Mouse (Mus musculus) heart, embryonic 12.5 days (tissue): Measurements from ENCODE around the gene Ugt1a6a. TPM values are rescaled to one million over a fixed set of nuclear protein-coding genes. Genes with fewer than 3 reads are reported as not detected.

Experiments
- ATAC-seq: fragments of 200-750 bp; cut with Nextera tagmentation; 2 replicates; pipeline ENCODE4 v1.8.0; 2017; ENCODE audit warnings: moderate TSS enrichment, moderate library complexity; ENCODE audit not compliant: insufficient number of reproducible peaks, low FRiP score
- H3K27ac ChIP-seq: fragments of 300-500 bp; sonication (generic); 2 replicates; pipeline ENCODE4 v1.5.1; 2016; ENCODE audit warnings: mild to moderate bottlenecking, moderate library complexity; ENCODE audit not compliant: poor library complexity, severe bottlenecking
- H3K27me3 ChIP-seq: fragments of 300-500 bp; sonication (generic); replicated peaks from 2 replicates; pipeline ENCODE4 v1.6.1; 2016; ENCODE audit warnings: mild to moderate bottlenecking, moderate library complexity
- H3K36me3 ChIP-seq: fragments of 300-500 bp; sonication (generic); 2 replicates; pipeline ENCODE4 v1.6.1; 2016; ENCODE audit warnings: mild to moderate bottlenecking, moderate library complexity
- H3K4me1 ChIP-seq: fragments of 300-500 bp; sonication (generic); replicated peaks from 2 replicates; pipeline ENCODE4 v1.6.1; 2016; ENCODE audit warnings: mild to moderate bottlenecking
- H3K4me2 ChIP-seq: fragments of 300-500 bp; sonication (generic); 2 replicates; pipeline ENCODE4 v1.6.1; 2016; ENCODE audit warnings: mild to moderate bottlenecking, moderate library complexity
- H3K4me3 ChIP-seq: fragments of 300-500 bp; sonication (generic); 2 replicates; pipeline ENCODE4 v1.5.1; 2016; ENCODE audit warnings: mild to moderate bottlenecking
- H3K9ac ChIP-seq: fragments of 300-500 bp; sonication (generic); 2 replicates; pipeline ENCODE4 v1.6.1; 2016; ENCODE audit warnings: mild to moderate bottlenecking, moderate library complexity
- H3K9me3 ChIP-seq: fragments of 300-500 bp; sonication (generic); replicated peaks from 2 replicates; pipeline ENCODE4 v1.6.1; 2016; ENCODE audit warnings: mild to moderate bottlenecking, moderate library complexity
- WGBS: fragments of 180-500 bp; shearing (Covaris S2); methylation state at CpG from one replicate; pipeline ENCODE4 v1.1.7; 2016; 5-methylcytosine and 5-hydroxymethylcytosine counted together
- polyA plus RNA-seq: library from polyadenylated mRNA; unstranded; fragments of >200 nt; fragmentation: Nextera tagmentation; extraction: Ambion mirVana; gene quantifications from 2 replicates; pipeline ENCODE4 v1.2.1, GENCODE M21; 2016

Gene Ugt1a6a
- polyA plus RNA-seq, 1 experiment from 2014 or later, result not detected

- Histone ChIP-seq H3K4me1 (no peaks in the 10 kb centered on the region), H3K27me3 (no peaks in the 10 kb centered on the region), H3K9me3 (peaks cover 91% of the 10 kb centered on the region), H3K36me3 (no peaks in the 10 kb centered on the region), H3K27ac (no peak overlapping the region), H3K4me3 (no peak overlapping the region), H3K4me2 (no peak overlapping the region), H3K9ac (no peak overlapping the region)
- ATAC-seq, result no peak
- WGBS, result 72% methylated on average over 6 of the region's 6 CpGs
These were observed 104.2 kb downstream of the Ugt1a6a start for GRCm38 (mm10) chr1:88238771-88239170.

DNA sequence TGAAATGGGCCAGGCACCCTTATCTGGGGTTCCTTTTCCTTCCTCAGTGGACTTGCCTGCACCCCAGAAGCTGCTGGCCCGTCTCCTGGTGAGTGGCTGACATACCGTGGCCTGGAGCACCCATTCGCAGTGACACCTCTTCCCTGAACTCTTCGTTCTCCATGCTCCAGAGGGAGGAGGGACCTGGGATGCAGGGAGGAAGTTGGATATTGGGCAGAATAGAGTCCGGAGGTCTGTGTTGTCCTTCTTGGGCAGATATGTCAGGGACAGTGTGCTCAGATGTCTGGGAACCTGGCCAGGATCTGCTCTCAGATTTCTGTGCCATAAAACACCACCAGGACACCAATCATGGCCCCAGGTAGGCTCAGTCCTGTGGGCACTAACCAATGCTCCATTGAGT, 105.5 kb downstream of the Ugt1a6a start:
- Histone ChIP-seq H3K9me3 (peaks cover 90% of the 10 kb centered on the region), H3K4me1 (no peaks in the 10 kb centered on the region), H3K4me2 (no peak overlapping the region), H3K9ac (no peak overlapping the region), H3K27me3 (no peaks in the 10 kb centered on the region), H3K36me3 (no peaks in the 10 kb centered on the region), H3K27ac (no peak overlapping the region), H3K4me3 (no peak overlapping the region)
- 64% methylated on average over 5 of the region's 5 CpGs for WGBS
- ATAC-seq, result 0 out of 2 replicates have a peak, but pooled peaks have one; percentile 0

- H3K4me3 ChIP-seq, result no peak overlapping the region
- H3K4me1 ChIP-seq, result no peaks in the 10 kb centered on the region
- no peaks in the 10 kb centered on the region for H3K36me3 ChIP-seq
- H3K27me3 ChIP-seq, result no peaks in the 10 kb centered on the region
- ATAC-seq, result 0 out of 2 replicates have a peak, but pooled peaks have one; percentile 0
- H3K4me2 ChIP-seq, result no peak overlapping the region
- no peak overlapping the region for H3K27ac ChIP-seq
- H3K9me3 ChIP-seq, result peaks cover 90% of the 10 kb centered on the region
- no peak overlapping the region for H3K9ac ChIP-seq
- whole genome bisulfite sequencing, result 61% methylated on average over 4 of the region's 4 CpGs
These were observed 106.0 kb downstream of the Ugt1a6a start for GRCm38 (mm10) chr1:88240579-88240978.

GRCm38 (mm10) chr1:88243861-88244260, 109.3 kb downstream of the Ugt1a6a start:
- ATAC-seq, result no peak
- Histone ChIP-seq H3K27ac (no peak overlapping the region), H3K4me2 (no peak overlapping the region), H3K9me3 (peaks cover 93% of the 10 kb centered on the region), H3K9ac (no peak overlapping the region), H3K4me1 (no peaks in the 10 kb centered on the region), H3K27me3 (no peaks in the 10 kb centered on the region), H3K36me3 (no peaks in the 10 kb centered on the region), H3K4me3 (no peak overlapping the region)
- 58% methylated on average over 5 of the region's 5 CpGs for WGBS

DNA sequence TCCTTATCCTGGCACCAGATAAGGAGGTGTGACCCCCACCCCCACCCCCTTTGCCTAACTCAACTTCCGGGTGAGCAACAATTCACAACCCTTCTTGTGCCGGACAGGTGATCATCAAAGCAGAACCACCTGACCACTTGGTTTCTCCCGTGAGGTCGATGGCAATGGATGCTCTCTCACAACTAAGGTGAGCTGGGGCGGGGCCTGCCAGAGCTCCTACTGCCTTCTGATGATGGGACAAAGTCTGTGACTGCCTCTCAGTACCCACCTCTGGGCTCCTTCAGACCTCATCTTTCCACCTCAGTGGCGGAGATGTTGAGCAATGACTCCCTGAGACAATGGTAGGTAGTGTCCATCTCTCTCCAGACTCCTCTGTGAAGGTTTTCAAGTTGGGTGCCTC, 111.3 kb downstream of the Ugt1a6a start:
- 73% methylated on average over 6 of the region's 6 CpGs for WGBS
- H3K27ac ChIP-seq, result no peak overlapping the region
- no peak overlapping the region for H3K4me2 ChIP-seq
- no peak overlapping the region for H3K9ac ChIP-seq
- ATAC-seq, result no peak
- no peaks in the 10 kb centered on the region for H3K36me3 ChIP-seq
- H3K4me3 ChIP-seq, result no peak overlapping the region
- peaks cover 93% of the 10 kb centered on the region for H3K9me3 ChIP-seq
- no peaks in the 10 kb centered on the region for H3K4me1 ChIP-seq
- H3K27me3 ChIP-seq, result no peaks in the 10 kb centered on the region

DNA sequence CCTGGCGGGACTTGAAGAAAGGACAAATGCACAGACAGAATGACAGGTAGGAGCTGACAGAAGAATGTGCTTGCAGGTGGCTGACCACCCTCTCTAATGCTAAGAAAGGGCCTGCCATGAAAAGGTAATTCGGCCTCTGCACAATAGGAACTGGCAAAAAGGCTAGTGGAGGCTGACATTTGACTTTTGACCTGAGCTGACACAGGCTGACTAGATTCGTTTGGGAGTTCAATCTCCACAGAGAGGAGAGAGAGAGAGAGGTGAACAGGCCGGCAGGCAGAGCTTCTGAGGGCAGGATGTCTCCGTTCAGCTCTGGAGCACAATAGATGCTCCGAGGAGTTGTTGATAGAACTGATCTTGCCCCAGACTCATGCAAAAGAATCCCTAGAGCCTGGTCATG, 111.8 kb downstream of the Ugt1a6a start:
- Histone ChIP-seq H3K4me2 (no peak overlapping the region), H3K27me3 (no peaks in the 10 kb centered on the region), H3K9me3 (peaks cover 93% of the 10 kb centered on the region), H3K4me3 (no peak overlapping the region), H3K36me3 (no peaks in the 10 kb centered on the region), H3K27ac (no peak overlapping the region), H3K9ac (no peak overlapping the region), H3K4me1 (no peaks in the 10 kb centered on the region)
- 37% methylated on average over 6 of the region's 6 CpGs for whole genome bisulfite sequencing
- ATAC-seq, result no peak

- Histone ChIP-seq H3K4me2 (no peak overlapping the region), H3K4me3 (no peak overlapping the region), H3K27me3 (no peaks in the 10 kb centered on the region), H3K9me3 (peaks cover 95% of the 10 kb centered on the region), H3K9ac (no peak overlapping the region), H3K4me1 (no peaks in the 10 kb centered on the region), H3K27ac (no peak overlapping the region), H3K36me3 (no peaks in the 10 kb centered on the region)
- WGBS, result 40% methylated on average over 2 of the region's 2 CpGs
- ATAC-seq, result no peak
These were observed 113.1 kb downstream of the Ugt1a6a start for GRCm38 (mm10) chr1:88247660-88248059.

- Histone ChIP-seq H3K27ac (no peak overlapping the region), H3K9me3 (peaks cover 96% of the 10 kb centered on the region), H3K4me2 (no peak overlapping the region), H3K9ac (no peak overlapping the region), H3K36me3 (no peaks in the 10 kb centered on the region), H3K4me3 (no peak overlapping the region), H3K27me3 (no peaks in the 10 kb centered on the region), H3K4me1 (no peaks in the 10 kb centered on the region)
- 62% methylated on average over 4 of the region's 4 CpGs for WGBS
- ATAC-seq, result no peak
These were observed 114.0 kb downstream of the Ugt1a6a start for GRCm38 (mm10) chr1:88248658-88249057.

DNA sequence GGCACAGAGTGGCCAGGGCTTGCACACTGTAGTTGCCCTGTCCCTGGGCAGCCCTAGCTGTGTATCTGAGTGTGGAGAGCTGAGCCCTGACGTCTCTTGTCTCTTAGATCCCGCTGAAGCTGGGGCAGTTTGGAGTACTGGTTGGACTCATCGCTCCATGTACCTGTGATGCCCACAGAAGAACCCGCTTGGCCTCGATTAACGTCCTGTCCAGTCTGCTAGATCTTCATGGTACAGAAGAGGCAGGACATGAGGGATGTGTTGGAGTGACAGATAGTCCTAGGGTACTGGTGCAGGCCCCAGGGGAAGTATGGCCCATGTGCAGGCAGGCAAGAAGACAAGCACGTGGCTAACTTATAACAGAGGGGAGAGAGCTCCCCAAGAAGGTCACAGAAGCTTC, 115.0 kb downstream of the Ugt1a6a start:
- WGBS, result 69% methylated on average over 7 of the region's 7 CpGs
- H3K9ac ChIP-seq, result no peak overlapping the region
- no peak overlapping the region for H3K4me2 ChIP-seq
- no peaks in the 10 kb centered on the region for H3K4me1 ChIP-seq
- peaks cover 92% of the 10 kb centered on the region for H3K9me3 ChIP-seq
- ATAC-seq, result no peak
- no peaks in the 10 kb centered on the region for H3K36me3 ChIP-seq
- H3K4me3 ChIP-seq, result no peak overlapping the region
- H3K27me3 ChIP-seq, result no peaks in the 10 kb centered on the region
- no peak overlapping the region for H3K27ac ChIP-seq

GRCm38 (mm10) chr1:88250023-88250422, 115.4 kb downstream of the Ugt1a6a start:
- H3K4me1 ChIP-seq, result no peaks in the 10 kb centered on the region
- WGBS, result 75% methylated on average over 5 of the region's 5 CpGs
- H3K27me3 ChIP-seq, result no peaks in the 10 kb centered on the region
- H3K36me3 ChIP-seq, result no peaks in the 10 kb centered on the region
- H3K4me3 ChIP-seq, result no peak overlapping the region
- no peak overlapping the region for H3K4me2 ChIP-seq
- ATAC-seq, result no peak
- H3K9me3 ChIP-seq, result peaks cover 92% of the 10 kb centered on the region
- H3K27ac ChIP-seq, result no peak overlapping the region
- no peak overlapping the region for H3K9ac ChIP-seq

DNA sequence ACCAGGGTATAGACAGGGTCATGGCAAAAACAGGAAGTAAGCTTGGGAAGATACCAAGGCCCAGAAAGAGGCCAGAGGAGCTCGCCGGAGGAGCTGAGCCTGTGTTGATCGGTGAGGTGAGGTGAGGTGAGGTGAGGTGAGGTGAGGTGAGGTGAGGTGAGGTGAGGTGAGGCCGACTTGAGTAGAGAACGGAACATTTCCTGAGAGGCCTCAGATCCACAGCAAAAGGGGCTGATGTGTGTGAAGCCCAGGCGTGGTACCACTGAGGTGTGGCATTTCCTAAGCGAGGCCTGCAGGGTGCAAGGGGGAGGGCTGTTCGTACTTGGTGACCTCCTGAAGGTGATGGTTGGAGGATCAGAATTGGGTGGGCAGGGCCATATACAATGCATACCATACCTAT, 118.5 kb downstream of the Ugt1a6a start:
- Histone ChIP-seq H3K36me3 (no peaks in the 10 kb centered on the region), H3K27me3 (no peaks in the 10 kb centered on the region), H3K4me2 (no peak overlapping the region), H3K4me3 (no peak overlapping the region), H3K9me3 (peaks cover 91% of the 10 kb centered on the region), H3K4me1 (no peaks in the 10 kb centered on the region), H3K27ac (no peak overlapping the region), H3K9ac (no peak overlapping the region)
- no peak for ATAC-seq
- WGBS, result 67% methylated on average over 8 of the region's 8 CpGs

DNA sequence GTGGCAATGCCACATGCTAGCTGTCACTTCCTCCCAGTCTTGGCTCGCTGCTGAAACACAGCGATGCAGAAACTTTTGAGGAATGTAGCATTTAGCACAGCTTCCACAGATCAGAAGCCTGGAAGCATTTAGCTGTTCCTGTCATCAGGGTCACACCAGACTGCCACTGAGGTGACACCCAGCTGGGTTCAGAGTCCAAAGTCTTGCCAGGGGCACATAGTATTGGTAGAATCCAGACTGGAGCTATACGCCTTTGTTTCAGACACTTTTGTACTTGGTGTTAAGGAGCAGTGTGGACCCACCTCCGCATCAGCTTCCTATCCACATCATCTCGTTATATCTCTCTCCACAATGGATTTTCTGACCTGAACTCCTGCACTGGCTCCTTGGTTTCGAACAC, 118.9 kb downstream of the Ugt1a6a start:
- peaks cover 91% of the 10 kb centered on the region for H3K9me3 ChIP-seq
- H3K4me3 ChIP-seq, result no peak overlapping the region
- no peaks in the 10 kb centered on the region for H3K4me1 ChIP-seq
- no peak for ATAC-seq
- no peak overlapping the region for H3K27ac ChIP-seq
- no peaks in the 10 kb centered on the region for H3K36me3 ChIP-seq
- 61% methylated on average over 6 of the region's 6 CpGs for WGBS
- H3K27me3 ChIP-seq, result no peaks in the 10 kb centered on the region
- H3K4me2 ChIP-seq, result no peak overlapping the region
- no peak overlapping the region for H3K9ac ChIP-seq
